Mouse (Mus musculus) embryonic fibroblast, embryonic 13.5 days (primary cell): ENCODE results near the gene Lypd4. TPM values are rescaled to one million over a fixed set of nuclear protein-coding genes. Genes with fewer than 3 reads are reported as not detected.
A peak's percentile ranks its signal among the peaks of the same experiment; 100 is the strongest.
"Not testable (repeated sequence)": the region's sequence is repeated elsewhere in the genome, so short reads cannot be mapped to it uniquely, and the experiment has no call there.

Experiments
- H3K27ac ChIP-seq: 2 replicates; pipeline ENCODE4 v1.5.1; 2012; ENCODE audit warnings: low read length, control low read depth, inconsistent platforms; ENCODE audit not compliant: insufficient read depth
- H3K4me1 ChIP-seq: 2 replicates; pipeline ENCODE4 v1.6.1; 2011; ENCODE audit warnings: low read length; ENCODE audit not compliant: control insufficient read depth, insufficient read depth
- H3K4me3 ChIP-seq: 2 replicates; pipeline ENCODE4 v1.5.1; 2011; ENCODE audit warnings: mild to moderate bottlenecking, control low read depth, low read length; ENCODE audit not compliant: insufficient read depth
- CTCF ChIP-seq: IDR thresholded peaks from 2 replicates; pipeline ENCODE4 v1.5.1; 2011; ENCODE audit warnings: mild to moderate bottlenecking, control low read depth, low read length, moderate library complexity, borderline replicate concordance; ENCODE audit not compliant: insufficient read depth
- POLR2A ChIP-seq: IDR thresholded peaks from 2 replicates; pipeline ENCODE4 v1.6.1; 2011; ENCODE audit warnings: low read depth, mild to moderate bottlenecking, control low read depth, low read length, moderate library complexity
- polyA plus RNA-seq: library from polyadenylated mRNA; stranded (reverse); fragments of >200 nt; gene quantifications from 2 replicates; pipeline ENCODE4 v1.2.4, GENCODE M21; 2011; ENCODE audit warnings: low read depth; ENCODE audit not compliant: missing spikeins, insufficient read length

Lypd4 gene
- polyA plus RNA-seq, 1 experiment: not detected

GRCm38 (mm10) chr7:24902264-24902629 is 32.5 kb upstream of the Lypd4 start:
- Histone ChIP-seq H3K27ac (no peak overlapping the region), H3K4me1 (peaks cover 10% of the 10 kb centered on the region; the same call in 1 of the 2 replicates), H3K4me3 (peak overlapping the region; percentile 30)
- no peak for TF ChIP-seq POLR2A
- no peak for TF ChIP-seq CTCF

- Histone ChIP-seq H3K4me3 (no peak overlapping the region), H3K4me1 (peaks cover 8% of the 10 kb centered on the region; the same call in 1 of the 2 replicates), H3K27ac (no peak overlapping the region)
- TF ChIP-seq POLR2A (no peak), CTCF (no peak)
Measured at GRCm38 (mm10) chr7:24901842-24902241, 32.1 kb upstream of the Lypd4 start.

GRCm38 (mm10) chr7:24901114-24901513 is 31.4 kb upstream of the Lypd4 start:
- peaks cover 2% of the 10 kb centered on the region; the same call in 1 of the 2 replicates for H3K4me1 ChIP-seq
- no peak for TF ChIP-seq POLR2A
- no peak for TF ChIP-seq CTCF
- no peak overlapping the region for H3K27ac ChIP-seq
- no peak overlapping the region for H3K4me3 ChIP-seq

DNA sequence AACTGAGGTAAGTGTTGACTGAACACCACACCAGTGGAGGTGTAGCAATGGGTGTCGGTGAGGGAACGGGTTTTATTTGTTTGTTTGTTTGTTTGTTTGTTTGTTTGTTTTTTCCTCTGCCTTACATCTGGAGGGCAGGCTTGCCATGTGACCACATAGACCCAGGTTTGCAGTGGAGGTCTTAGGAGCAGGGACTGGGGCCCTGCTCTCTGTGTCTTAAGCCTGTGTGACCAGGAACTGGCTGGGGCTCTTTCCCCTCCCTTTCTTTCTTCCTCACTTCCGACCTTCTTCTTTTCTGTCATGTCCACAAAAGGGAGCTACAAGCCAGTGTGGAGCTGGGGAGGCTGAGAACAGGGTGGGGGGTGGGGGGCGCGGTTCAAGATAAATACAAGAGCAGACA is 28.2 kb upstream of the Lypd4 start:
- TF ChIP-seq CTCF (no peak), POLR2A (no peak)
- no peak overlapping the region for H3K4me3 ChIP-seq
- no peak overlapping the region for H3K27ac ChIP-seq
- H3K4me1 ChIP-seq: no peaks in the 10 kb centered on the region

GRCm38 (mm10) chr7:24897224-24897623 is 27.5 kb upstream of the Lypd4 start, which contains the start of gene Cd79a:
TSS of gene Cd79a (plus strand) at chr7:24897381.
- H3K4me3 ChIP-seq: no peak within 1 kb of the TSS
- TF ChIP-seq CTCF: no peak
- TF ChIP-seq POLR2A: no peak
- no peaks in the 10 kb centered on the region for H3K4me1 ChIP-seq
- no peak within 1 kb of the TSS for H3K27ac ChIP-seq

DNA sequence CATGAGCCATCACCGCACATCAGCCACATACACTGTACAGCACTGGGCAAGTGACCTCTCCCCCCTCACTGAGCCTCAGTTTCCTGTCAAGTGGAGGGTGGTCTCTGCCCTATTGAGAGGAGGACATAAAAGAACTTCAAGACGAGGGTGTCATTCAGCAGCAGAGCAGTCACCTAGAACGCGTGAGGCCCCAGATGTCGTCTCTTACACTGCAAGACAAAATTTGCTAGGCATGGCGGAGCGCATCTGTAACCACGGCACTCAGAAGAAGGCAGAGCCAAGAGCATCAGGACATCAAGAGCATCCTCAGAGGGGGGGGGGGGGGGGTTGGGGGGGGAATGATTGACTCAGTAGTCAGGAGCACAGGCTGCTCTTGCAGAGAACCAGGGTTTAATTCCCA is 26.5 kb upstream of the Lypd4 start:
- Histone ChIP-seq H3K4me3 (no peak overlapping the region), H3K4me1 (no peaks in the 10 kb centered on the region), H3K27ac (no peak overlapping the region)
- TF ChIP-seq POLR2A (no peak), CTCF (no peak)

GRCm38 (mm10) chr7:24895749-24896148 is 26.0 kb upstream of the Lypd4 start:
- not testable (repeated sequence) for H3K4me3 ChIP-seq, H3K27ac ChIP-seq, H3K4me1 ChIP-seq

- H3K27ac ChIP-seq: no peak overlapping the region
- no peak for TF ChIP-seq CTCF
- TF ChIP-seq POLR2A: no peak
- H3K4me1 ChIP-seq: no peaks in the 10 kb centered on the region; the same call in 1 of the 2 replicates
- no peak overlapping the region for H3K4me3 ChIP-seq
Measured at GRCm38 (mm10) chr7:24892125-24892583, 22.4 kb upstream of the Lypd4 start.

- TF ChIP-seq CTCF: no peak
- peak; percentile 6 for TF ChIP-seq POLR2A
- Histone ChIP-seq H3K4me3 (no peak overlapping the region), H3K27ac (no peak overlapping the region), H3K4me1 (no peaks in the 10 kb centered on the region; the same call in 1 of the 2 replicates)
Measured at GRCm38 (mm10) chr7:24891241-24892124, 21.7 kb upstream of the Lypd4 start.

DNA sequence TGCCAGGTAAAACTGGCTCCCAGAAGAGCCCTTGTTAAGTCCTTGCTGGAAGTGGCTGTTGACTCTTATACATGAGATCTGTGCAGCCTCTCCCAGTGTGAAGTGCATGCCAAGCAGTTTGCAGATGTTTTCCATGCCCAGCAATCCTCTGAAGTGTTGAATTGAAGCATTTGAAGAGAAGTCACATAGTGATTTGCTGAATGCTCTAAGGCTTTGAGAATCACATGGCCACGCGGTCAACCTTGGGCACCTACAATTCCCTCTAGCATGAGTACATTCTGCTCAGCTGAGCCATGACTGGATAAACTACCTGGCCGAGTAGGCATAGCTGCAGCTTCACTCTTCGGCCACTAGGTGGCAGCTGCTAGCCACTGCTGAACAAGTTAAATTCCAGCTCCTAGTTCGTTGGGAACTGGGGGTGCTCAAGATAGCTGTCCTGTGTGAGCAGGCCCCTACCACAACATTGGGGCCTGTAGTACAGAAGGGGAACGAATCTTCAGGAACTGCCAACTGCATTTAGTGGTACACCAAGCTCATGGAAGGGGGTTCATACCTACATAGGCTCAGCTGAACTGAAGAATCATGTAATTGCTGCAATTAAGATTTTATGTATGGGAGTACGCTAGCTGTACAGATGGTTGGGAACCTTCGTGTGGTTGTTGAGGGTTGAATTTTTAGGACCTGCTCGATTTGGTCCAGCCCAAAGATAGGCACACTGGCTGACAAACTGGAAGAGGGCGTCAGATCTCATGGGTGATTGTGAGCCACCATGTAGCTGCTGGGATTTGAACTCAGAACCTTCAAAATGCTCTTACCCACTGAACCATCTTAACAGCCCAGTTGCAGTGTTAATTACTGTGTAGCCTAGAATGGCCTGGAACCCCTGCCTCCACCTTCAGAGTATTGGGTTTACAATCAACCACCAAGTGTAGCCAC is 20.8 kb upstream of the Lypd4 start:
- Histone ChIP-seq H3K27ac (no peak overlapping the region), H3K4me1 (no peaks in the 10 kb centered on the region; the same call in 1 of the 2 replicates), H3K4me3 (no peak overlapping the region)
- TF ChIP-seq CTCF: peak; percentile 91
- TF ChIP-seq POLR2A: peak; percentile 29; the same call in 1 of the 2 replicates
